Mouse (Mus musculus) liver (tissue): Measurements from ENCODE around the gene Lbhd2.

Source experiments
- DNase-seq: peaks from one replicate; pipeline ENCODE4 v3.0.0-alpha.2; 2020; ENCODE audit warnings: mixed read lengths

Gene Lbhd2

DNA sequence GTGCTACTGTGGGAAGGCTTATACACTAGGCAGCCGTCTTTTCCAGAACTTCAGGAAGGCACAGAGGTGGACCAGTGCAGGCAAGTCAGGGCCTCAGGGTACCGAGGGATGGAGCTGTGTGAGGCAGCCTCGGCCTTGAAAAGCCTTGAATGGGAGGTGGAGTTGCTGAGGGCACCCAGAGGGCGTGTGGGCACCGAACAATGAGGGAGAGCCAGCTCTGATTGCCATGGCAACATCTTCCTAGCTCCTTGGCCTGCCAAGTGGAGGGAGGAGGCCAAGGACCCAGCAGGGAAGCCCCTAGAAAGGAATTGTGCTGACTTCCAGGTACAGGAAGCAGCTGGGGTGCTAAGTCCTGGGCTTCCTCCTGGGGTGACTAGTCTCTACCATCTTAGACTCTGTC is 3.0 kb downstream of the Lbhd2 start:
- no peak for DNase-seq

DNA sequence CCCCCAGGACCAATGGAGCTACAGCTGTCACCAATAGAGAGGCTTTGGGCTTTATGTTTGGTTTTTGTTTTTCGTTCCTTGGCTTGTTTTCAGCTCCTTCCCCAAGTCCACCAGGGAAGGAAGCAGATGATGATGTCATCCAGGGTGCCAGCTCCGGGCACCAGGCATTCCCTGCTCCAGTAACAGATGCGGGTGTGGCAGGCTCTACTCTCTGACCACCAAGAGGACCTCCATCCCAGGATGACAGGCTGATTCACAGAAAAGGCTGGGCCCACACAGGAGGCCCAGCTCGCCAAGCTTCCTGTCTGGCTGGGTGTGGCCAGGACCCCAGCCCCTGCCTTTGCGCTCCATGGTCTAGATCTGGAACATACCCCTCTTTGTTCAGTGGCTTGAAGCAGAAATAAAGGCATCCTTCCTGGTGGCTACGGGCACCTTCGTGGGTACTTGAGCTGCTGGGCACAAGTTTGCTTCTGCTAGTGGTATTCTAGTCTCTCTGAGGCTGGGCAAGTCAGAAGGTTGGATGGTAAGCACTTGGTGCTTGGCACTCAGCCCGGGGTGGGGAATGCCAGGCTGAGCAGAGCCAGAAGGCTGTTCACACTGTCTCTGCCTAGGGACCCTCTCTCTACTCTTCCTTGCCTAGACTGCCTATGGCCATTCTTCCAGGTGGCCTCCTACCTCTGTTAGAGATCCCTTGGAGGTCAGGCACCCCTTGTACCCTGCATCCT is 5.2 kb downstream of the Lbhd2 start:
- DNase-seq = no peak

DNA sequence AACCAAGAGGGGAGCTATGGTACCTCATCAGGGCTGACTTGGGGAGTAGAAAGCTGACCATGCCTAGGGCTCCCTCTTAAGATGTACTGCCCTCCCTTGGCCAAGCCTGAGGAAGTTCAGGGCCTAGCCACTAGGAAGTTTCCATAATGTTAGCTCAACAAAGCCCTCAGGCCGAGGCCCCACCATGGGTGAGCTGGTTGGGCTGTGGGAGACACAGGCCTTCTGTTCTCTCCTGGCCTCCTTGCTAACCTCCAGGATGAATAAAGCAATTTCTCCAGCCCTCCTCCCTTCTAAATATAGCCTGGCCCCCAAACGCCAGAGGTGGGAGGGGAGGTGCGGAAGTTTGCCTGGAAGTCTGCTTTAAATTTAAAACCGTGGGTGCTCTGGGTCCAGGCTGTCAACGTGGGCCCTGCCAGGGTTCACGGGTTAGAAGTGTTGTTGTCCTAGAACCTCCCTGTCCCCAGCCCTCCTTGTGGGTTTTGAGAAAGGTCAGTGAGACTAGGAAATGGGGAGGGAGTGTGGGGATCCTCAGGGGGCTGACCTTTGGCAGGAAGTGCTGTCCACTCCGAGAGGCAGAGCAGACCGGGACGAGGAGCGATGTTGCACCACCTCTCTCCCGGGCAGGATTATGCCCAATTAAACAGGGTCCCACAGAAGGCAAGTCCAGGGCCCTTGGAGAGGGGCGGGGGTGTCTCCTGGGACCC is 6.1 kb downstream of the Lbhd2 start:
- no peak for DNase-seq

DNA sequence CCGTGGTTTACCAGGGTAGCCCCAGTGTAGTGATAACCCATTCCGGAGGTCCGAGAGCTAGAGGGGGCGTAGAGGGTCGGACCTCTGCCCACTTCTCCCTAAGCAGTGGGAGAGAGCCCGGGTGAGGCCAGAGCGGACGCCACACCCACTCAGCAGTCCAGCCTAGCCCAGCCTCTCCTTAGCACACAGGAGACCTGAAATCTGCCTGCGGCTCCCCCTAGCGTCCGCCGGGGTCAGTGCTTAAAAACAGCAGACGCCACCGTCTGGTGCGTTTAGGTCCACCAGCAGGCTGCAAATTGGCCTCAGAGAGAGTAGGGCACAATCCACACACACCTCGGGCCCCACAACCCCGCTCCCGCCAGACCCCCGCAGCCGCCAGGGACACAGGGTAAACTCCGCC is 6.7 kb downstream of the Lbhd2 start:
- DNase-seq = peak; percentile 90

DNA sequence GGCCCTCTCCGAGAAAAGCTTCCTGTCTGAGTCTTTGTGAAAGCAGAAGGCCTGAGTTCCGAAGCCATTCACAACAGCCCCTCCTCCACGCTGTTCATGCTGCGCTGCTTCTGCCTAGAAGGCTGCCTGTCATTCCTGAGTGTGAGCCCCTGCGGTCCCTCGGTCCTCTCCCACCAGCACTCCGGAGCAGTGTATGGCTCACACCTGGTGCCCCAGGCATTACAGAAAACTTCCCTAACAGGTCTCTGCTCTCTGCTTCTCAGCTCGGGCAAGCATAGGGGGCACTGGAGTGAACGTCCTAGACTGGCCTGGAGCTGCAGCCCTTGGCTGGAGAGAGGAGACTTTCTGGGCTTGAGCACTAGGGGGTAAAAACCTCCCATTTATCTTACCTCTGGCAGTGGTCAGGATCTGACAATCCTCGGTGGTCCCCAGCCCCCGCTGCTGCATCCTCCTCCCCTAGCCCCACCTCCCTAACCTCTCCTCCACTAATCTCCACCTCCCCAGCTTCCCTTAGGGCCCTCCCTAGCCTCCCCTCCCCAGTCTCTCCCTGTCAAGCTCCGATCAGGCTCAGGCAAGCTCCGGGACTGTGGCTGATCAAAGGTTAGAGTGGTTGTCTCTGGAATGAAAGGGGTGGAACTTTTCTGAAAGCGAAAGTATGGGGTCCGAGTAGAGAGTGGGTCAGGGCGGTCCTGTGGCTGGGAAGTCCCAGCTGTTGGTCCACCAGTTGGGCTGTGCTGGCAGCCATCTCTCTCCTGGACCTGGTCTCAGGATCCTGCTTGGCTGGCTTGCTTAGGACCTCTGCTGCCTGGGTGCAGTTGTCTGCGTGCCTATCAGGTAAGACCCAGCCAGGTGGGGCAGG is 10.5 kb downstream of the Lbhd2 start, which contains the start of gene Exoc3l4:
Gene Exoc3l4 (plus strand): TSS at position 97 of the 859 bp plus-strand sequence.
- DNase-seq = peak; percentile 50

DNA sequence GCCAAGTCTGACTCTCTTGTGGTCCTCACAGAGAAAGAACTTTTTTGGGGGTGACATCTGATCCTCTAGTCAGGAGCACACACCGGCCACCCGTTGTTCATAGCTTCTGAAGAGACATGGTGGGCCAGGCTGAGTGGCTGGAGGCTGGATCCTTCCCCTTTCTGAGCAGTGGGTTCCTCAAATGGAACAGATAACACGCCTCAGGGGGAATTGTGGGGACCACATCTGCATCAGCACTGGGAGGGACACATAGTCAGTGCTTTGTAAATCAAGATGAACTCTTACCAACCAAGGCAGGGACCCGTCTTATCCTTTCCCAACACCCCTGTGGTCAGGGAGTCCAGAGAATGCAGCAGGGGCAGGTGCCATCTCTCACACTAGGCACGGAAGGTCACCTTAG is 13.3 kb downstream of the Lbhd2 start:
- no peak for DNase-seq

DNA sequence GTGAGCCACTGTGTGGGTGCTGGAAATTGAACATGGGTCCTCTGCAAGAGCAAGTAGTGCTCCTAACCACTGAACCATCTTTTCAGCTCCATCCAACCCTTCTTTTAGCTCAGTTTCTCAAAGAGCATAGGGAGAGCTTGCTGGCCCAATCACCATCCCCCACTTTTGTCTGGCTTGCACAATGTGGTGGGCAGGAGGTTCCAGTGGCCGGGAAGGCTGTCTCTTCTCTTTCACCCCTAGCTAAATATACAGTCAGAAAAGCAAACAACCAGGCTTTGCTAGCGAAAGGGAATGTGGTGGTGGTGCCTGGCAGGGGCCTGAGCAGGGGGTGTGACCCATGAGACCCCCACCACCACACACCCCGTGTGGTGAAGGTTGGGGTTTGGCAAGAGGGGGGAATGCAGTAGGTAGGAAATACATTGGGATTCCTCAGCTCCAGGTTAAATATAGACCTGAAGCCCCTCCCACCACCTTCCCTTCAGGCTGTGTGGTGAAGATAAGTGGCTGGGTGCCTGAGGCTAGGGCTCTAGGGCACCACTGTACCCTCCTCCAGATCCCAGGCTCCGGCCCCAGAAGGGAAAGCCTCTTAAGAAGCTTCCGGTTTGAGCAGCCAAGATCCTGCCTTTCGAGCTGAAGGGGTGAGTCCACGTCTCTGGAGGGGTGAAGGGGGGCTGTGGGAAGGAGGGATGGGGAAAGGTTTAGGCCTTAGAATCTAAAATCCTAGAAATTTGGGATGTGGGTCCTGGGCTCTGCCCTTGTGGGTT is 14.5 kb downstream of the Lbhd2 start:
- peak; percentile 54 for DNase-seq

DNA sequence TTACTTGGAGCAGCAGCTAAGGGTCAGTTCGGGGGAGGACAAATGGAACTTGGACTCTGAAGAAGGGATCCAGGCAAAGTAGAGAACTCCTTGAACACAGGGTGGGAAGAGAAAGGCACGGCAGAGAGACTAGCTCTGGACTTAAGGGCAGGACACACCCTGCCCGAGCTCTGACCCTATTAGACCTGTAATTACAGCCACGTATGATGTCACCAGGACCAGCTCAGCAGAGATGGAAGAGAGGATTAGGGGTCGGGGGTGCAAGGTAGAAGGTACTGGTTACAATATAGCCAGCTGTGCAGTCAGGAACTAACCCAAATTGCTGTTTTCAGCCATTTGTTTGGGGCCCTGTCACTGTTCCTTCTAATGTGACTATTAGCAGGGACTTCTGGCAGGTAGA is 16.2 kb downstream of the Lbhd2 start:
- no peak for DNase-seq

DNA sequence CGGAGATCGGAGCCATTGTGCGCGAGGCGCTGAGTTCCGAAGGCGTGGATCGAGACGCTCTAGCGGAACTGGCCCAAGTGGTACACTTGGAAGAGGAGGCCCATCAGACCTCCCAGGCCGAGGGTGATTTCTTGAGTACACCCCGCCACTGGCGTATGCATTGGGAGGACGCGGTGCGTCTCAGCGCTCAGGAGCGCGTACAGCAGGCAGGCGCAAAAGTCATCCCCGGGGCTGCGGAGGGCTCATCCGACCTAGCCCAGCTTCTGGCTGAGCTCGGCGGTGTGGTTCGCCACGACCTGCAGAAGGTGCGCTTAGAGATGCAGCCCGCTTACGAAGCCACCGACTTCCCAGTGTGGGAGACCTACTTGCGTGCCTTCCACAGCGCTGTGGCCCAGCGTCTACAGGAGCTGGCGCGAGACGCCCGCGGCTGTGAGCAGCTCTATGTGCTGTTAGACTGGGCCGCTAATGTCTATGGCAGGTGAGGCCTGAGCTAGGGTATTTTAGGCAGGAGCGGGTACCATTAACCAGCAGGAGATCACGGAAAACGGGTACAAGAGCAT is 17.0 kb downstream of the Lbhd2 start:
- DNase-seq = no peak

DNA sequence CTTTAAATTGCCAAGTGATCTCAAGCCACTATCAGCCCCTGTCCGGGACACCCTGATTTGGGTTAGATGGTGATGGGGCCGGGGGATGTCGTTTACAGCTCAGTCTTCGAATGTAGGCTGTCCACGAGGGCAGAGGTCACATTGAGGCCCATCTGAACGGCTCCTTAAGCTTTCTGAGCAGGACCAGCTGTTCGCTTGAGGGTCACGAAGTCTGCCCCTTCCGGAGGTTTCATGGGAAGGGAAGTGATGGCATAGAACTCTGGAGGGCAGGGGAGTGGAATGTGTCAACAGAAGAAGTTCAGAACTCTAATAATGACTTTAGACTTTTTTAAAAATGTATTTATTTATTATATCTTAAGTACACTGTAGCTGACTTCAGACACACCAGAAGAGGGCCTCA is 17.9 kb downstream of the Lbhd2 start:
- no peak for DNase-seq

DNA sequence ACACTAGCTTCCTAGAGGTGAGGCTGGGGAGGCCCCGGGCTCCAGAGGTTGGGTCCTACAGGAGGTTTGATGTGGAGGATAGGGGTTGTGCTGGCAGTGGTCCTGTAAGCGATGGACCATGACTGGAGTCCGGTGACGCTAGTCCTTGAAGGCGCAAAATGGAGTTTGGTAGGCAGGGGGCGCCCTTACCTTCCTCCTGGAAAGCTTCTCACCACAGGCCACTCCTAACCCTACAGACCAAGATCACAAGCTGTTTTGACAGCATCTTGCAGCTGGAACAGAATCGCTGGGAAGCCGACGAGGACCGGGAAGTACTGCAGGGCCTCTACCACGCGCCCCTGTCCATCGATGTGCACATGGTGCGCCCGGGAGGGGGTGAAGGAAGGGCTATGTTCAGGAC is 18.6 kb downstream of the Lbhd2 start:
- peak; percentile 85 for DNase-seq

DNA sequence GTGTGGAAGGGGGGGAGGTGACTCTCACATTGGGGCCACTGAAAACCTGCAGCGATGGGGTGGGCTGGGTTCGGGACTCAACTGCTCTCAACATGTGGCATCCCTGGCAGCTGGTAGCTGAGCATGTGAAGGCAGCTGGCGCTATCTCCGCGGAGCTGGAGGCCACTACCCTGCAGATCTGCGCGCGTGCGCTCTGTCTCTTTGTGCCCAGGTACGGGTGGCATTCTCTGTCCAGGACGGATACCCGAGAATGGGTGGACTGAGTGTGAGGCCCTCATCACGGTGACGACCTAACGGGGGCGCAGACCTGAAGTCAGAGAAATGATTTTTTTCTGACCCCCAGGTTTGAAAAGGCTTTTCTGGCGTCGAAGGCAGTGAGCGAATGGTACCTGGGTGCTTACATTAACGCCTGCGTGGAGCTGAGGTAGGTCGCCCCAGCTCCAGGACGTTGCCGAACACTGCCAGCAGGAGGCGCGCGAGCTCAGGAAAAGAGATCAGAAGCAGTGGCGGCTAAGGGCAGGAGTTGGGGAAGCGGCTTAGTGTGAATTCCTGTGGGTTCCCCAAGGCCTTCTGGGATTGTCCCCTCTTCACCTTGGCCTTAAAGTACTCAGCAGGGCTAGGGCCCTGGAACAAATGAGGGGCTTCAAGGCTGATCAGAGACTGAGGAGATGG is 19.3 kb downstream of the Lbhd2 start:
- DNase-seq = peak; percentile 93

DNA sequence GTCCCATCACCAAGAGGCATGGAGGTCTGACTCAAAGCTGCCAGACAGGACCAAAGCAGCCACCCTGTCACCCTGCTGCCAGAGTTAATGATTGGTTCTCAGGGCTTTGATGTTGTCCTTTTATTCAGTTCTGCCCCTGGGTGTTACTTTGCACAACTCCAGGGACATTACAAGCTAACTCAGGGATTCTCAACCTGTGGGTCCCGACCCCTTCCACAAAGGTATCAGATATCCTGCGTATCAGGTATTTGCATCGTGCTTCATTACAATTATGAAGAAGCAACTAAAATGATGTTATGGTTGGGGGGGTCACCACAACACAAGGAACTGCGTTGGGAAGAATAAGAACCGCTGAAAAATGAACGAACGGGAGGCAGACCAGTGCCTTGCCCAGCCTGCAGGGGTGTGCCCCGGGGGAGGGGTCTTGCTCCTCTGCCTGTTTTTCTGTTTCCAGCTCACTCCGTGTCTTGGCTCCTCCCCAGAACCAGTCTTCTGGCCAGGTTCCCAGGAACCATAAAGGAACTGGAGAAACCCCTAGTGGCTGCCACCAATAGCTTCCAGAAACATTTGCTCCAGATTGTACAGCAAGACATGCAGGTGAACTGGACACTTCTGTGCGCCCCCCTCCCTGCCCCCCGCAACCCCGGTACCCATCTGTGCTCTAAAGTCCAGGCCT is 21.0 kb downstream of the Lbhd2 start:
- DNase-seq = no peak

DNA sequence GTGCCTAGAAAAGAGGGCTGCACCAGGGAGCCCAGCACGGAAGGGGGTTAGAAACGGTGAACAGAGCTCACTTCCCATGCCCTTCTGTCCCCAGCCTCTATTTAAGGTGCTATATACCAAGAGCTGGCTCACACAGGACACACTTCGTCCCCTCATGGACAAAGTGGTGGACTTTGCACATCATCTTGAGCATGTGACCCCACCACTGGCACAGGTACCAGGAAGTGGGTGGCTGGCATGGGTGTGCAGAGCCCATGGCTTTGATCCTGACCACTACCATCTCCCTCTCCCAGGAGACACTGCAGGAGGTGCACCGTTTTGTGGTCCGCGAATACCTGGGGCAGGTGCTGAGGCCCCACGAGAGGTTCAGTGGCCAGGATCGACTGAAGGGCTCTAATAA is 21.8 kb downstream of the Lbhd2 start:
- DNase-seq = no peak

DNA sequence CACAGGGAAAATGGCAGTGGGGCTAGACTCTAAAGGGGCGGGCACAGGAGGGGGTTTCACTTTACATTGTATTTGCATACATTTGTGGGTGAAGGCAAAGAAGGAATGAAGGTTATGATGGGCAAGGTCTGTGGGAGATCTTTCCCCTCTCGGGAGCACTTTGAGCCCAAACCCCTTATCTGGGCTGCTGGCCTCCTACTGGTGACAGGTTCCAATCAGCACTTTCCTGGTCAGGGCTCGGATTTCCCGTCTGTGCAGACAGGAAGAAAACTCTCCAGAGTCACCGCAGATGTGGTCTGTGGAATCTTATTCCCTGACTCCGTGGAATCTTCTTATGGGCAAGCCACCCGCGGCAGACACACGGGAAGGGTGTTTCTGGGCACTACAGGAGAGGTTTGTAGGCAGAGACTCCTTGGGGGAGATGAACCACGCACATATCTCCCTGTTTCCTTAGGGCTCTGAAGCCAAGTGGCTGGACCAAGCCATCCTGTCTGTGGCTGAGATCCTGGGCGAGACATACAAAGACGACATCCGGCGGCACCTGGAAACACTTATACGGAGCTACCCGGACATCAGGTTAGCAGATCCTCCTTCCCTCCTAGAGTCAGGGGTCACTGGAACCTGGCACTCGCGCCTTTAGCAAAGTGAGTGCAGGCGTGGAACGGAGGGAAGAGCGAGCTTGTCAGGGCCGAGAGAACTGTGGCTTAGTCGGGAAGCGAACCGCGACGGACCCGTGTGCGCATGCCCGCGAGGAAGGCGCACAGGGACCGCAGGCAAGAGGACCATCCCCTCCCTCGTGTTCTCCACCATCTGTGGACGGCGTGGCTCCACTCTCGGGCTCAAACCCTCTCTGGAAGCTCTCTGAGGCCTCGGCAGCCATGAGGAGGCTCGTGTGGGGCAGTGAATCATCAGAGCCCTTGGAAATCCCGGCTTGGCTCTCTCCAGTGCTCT is 22.6 kb downstream of the Lbhd2 start:
- no peak for DNase-seq

DNA sequence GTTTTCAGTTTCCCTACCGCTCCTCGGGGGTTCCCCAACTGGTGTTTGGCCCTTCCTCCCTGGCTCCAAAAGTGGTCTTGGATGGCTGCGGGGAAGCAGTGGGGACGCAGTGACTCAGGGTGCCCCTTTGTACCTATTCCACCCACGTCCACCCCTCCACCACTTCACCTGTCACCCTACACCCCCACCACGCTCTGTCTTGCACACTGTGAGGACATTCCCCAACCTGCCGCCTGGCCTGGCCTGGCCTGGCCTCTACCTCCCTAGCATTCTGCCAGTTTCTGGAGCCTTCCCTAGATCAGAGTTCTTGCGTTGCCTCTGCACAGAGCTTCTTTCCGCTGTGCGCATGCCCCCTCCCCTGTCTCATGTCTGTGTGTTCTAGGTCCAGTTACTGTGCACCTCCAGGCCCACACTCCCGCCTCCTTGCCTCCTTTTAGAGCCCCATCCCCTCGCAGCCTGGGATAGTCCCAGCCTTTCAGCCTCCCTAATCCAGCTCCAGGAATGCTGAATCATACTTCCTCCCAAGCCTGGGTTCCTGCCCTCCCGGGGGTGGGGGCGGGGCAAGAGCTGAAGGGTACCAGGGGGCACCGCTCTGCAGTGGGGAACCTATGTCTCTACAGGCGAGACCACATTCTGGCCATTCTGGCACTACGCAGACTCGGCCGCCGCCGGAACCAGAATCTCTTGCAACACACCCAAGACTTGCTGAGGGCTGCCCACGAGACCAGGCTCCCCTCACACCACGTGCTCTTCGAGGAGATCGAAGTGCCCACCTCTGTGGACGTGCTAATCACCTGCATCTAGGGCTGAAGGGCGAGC is 23.6 kb downstream of the Lbhd2 start:
- peak; percentile 64 for DNase-seq

DNA sequence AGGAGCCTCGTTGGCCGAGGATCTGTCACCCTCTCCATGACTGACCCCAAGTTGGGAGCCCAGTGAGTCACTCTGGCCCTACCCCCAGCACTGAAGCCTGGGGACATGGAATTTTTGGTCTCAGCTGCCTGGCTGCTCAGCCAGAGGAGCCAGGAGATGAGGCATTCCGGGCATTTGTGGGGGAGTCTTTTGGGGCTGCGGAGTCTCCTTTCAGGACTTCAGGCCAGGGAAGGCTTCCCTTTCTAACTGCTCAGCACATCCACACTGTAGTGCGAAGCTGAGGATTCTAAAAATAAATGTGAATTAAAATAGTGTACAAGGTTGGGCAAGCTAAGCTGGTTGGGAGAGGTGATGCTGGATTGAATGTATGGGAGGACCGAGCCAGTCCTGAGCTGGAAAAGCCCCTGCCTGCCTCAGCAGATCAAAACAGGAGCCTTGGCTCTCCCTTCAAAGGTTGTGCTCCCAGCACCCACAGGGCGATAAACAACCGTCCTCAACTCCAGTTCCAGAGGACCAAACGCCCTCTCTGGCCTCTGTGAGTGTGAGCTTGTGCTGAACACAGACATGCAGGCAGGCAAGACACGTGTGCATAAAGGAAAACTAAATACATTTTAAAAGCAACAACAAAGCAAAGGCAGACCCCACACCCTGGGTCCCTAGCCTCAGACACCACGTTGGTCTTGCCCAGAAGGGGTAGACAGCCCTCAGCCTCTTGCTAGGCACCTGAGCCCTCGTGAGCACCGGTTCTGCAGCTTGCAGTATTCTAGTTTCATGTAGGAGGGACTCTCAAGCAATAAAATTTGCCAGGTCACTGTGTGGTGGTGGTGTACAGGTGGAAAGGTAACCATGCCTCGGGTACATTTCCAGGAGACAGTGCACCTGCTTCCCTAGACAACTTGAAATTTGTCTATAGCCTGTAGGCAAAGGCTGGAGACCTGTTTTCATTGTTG is 24.5 kb downstream of the Lbhd2 start:
- DNase-seq = no peak

DNA sequence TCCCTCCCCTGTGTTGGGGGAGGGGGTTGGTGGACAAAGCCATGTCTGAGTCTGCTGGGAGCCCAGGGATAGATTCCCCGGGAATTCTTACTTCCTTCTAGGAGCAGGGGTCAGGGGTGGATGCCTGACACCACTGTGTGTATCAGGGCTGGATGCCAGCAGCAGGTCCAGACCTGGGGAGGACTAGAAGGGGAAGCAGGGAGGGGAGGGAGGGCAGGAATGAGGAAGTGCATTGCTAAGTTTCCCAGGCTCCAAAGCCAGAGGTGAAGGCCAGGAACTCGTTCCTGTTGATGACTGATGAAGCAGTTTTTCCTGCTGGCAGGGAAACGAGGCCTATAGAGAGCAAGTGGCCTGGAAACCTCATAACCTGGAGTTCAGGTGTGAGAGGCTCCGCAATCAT is 25.5 kb downstream of the Lbhd2 start:
- DNase-seq = no peak
